Mouse (Mus musculus): ENCODE measurements around the gene Gatd1. TPM values are rescaled to one million over a fixed set of nuclear protein-coding genes. Genes with fewer than 3 reads are reported as not detected.
A peak's percentile ranks its signal among the peaks of the same experiment; 100 is the strongest.

Gene Gatd1
- polyA plus RNA-seq, 1 experiment from 2014 or later = 41.7 TPM

DNA sequence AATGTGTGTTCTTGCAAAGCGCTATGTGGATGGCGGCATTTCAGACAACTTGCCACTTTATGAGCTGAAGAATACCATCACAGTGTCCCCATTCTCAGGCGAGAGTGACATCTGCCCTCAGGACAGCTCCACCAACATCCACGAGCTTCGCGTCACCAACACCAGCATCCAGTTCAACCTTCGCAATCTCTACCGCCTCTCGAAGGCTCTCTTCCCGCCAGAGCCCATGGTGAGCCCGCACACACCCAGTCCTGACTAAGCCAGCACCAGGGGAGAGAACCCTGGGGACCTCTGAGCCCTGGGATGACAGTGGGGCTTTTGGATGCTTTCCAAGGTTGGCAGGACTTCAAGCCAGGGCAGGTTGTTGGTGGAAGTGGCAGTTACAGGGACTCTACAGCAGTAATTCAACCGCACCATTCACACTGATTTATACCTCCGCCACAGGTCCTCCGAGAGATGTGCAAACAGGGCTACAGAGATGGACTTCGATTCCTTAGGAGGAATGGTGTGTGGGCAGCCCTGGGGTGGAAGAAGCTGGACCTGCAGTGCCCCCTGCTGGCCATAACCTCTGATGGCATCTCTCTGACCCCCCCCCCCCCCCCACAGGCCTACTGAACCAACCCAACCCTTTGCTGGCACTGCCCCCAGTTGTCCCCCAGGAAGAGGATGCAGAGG lies 44.2 kb upstream of the Gatd1 start:
- peaks cover 30% of the 10 kb centered on the region for H3K27me3 ChIP-seq (replicated peaks; ENCODE audit: control insufficient read depth, insufficient read depth, low read length)
- H3K4me1 ChIP-seq (ENCODE audit: control insufficient read depth, insufficient read depth, low read length) = peaks cover 12% of the 10 kb centered on the region; the same call in 1 of the 2 replicates
- WGBS = 71% methylated on average over 15 of the region's 15 CpGs
- DNase-seq (ENCODE audit: low spot score) (no peak), ATAC-seq (no peak)
- no peak overlapping the region for H3K9ac ChIP-seq (ENCODE audit: low read length)
- H3K27ac ChIP-seq (ENCODE audit: low read depth, low read length) = no peak overlapping the region
- H3K9me3 ChIP-seq (replicated peaks; ENCODE audit: control insufficient read depth, low read length) = no peaks in the 10 kb centered on the region
- H3K4me3 ChIP-seq (ENCODE audit: low read depth, low read length) = no peak overlapping the region
- peaks cover 15% of the 10 kb centered on the region; the same call in 1 of the 2 replicates for H3K36me3 ChIP-seq (ENCODE audit: control insufficient read depth, insufficient read depth, low read length)
- H3K4me2 ChIP-seq (ENCODE audit: low read length) = no peak overlapping the region

DNA sequence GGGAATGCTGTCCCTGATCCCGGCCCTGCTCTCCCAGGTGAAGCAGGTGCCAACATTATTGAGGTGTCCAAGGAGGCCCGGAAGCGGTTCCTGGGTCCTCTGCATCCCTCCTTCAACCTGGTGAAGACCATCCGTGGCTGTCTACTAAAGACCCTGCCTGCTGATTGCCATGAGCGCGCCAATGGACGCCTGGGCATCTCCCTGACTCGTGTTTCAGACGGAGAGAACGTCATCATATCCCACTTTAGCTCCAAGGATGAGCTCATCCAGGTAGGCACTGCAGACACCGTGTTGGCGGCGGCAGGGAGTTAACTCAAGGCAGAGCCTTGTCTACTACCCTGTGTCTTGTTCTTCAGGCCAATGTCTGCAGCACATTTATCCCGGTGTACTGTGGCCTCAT lies 43.3 kb upstream of the Gatd1 start:
- Histone ChIP-seq H3K27ac (ENCODE audit: low read depth, low read length) (no peak overlapping the region), H3K9ac (ENCODE audit: low read length) (no peak overlapping the region)
- no peak for ATAC-seq

GRCm38 (mm10) chr7:141456739-141457138 lies 42.8 kb upstream of the Gatd1 start:
- peak overlapping the region; percentile 82; the same call in 1 of the 2 replicates for H3K4me2 ChIP-seq (ENCODE audit: low read length)

More for the DNA sequence above, 43.3 kb upstream of the Gatd1 start:
- no peak overlapping the region for H3K4me2 ChIP-seq (ENCODE audit: low read length)
- H3K9me3 ChIP-seq (replicated peaks; ENCODE audit: control insufficient read depth, low read length) = no peaks in the 10 kb centered on the region
- H3K27me3 ChIP-seq (replicated peaks; ENCODE audit: control insufficient read depth, insufficient read depth, low read length) = peaks cover 21% of the 10 kb centered on the region
- H3K36me3 ChIP-seq (ENCODE audit: control insufficient read depth, insufficient read depth, low read length) = peaks cover 20% of the 10 kb centered on the region; the same call in 1 of the 2 replicates
- 93% methylated on average over 14 of the region's 14 CpGs for WGBS
- H3K4me3 ChIP-seq (ENCODE audit: low read depth, low read length) = no peak overlapping the region
- H3K4me1 ChIP-seq (ENCODE audit: control insufficient read depth, insufficient read depth, low read length) = peaks cover 12% of the 10 kb centered on the region; the same call in 1 of the 2 replicates
- no peak for DNase-seq (ENCODE audit: low spot score)

GRCm38 (mm10) chr7:141455610-141456314 lies 41.8 kb upstream of the Gatd1 start:
- Histone ChIP-seq H3K27me3 (replicated peaks; ENCODE audit: control insufficient read depth, insufficient read depth, low read length) (peaks cover 7% of the 10 kb centered on the region), H3K27ac (ENCODE audit: low read depth, low read length) (peak overlapping the region; percentile 40; the same call in 1 of the 2 replicates), H3K4me1 (ENCODE audit: control insufficient read depth, insufficient read depth, low read length) (peaks cover 8% of the 10 kb centered on the region; the same call in 1 of the 2 replicates), H3K36me3 (ENCODE audit: control insufficient read depth, insufficient read depth, low read length) (peaks cover 35% of the 10 kb centered on the region), H3K4me3 (ENCODE audit: low read depth, low read length) (peak overlapping the region; percentile 55), H3K9me3 (replicated peaks; ENCODE audit: control insufficient read depth, low read length) (no peaks in the 10 kb centered on the region), H3K4me2 (ENCODE audit: low read length) (peak overlapping the region; percentile 82), H3K9ac (ENCODE audit: low read length) (peak overlapping the region; percentile 70)
- DNase-seq (ENCODE audit: low spot score) = peak; percentile 68
- peak; percentile 30 for ATAC-seq
- 3% methylated on average over 23 of the region's 23 CpGs for WGBS

More at GRCm38 (mm10) chr7:141456739-141457138, 42.8 kb upstream of the Gatd1 start:
- H3K27me3 ChIP-seq (replicated peaks; ENCODE audit: control insufficient read depth, insufficient read depth, low read length) = peaks cover 16% of the 10 kb centered on the region
- DNase-seq (ENCODE audit: low spot score) (no peak), ATAC-seq (no peak)
- H3K36me3 ChIP-seq (ENCODE audit: control insufficient read depth, insufficient read depth, low read length) = peaks cover 25% of the 10 kb centered on the region
- no peaks in the 10 kb centered on the region for H3K9me3 ChIP-seq (replicated peaks; ENCODE audit: control insufficient read depth, low read length)
- peaks cover 12% of the 10 kb centered on the region; the same call in 1 of the 2 replicates for H3K4me1 ChIP-seq (ENCODE audit: control insufficient read depth, insufficient read depth, low read length)
- no peak overlapping the region for H3K9ac ChIP-seq (ENCODE audit: low read length)
- WGBS = 90% methylated on average over 6 of the region's 6 CpGs
- no peak overlapping the region for H3K27ac ChIP-seq (ENCODE audit: low read depth, low read length)
- no peak overlapping the region for H3K4me3 ChIP-seq (ENCODE audit: low read depth, low read length)

- ATAC-seq = peak; percentile 84
- no peaks in the 10 kb centered on the region for H3K9me3 ChIP-seq (replicated peaks; ENCODE audit: control insufficient read depth, low read length)
Observed at GRCm38 (mm10) chr7:141454967-141455551, 41.1 kb upstream of the Gatd1 start, which contains the start of gene Pnpla2. TSS of gene Pnpla2 (plus strand) at chr7:141455198.

GRCm38 (mm10) chr7:141453636-141454035 lies 39.7 kb upstream of the Gatd1 start:
- H3K4me3 ChIP-seq (ENCODE audit: low read depth, low read length) = no peak overlapping the region
- no peak overlapping the region for H3K27ac ChIP-seq (ENCODE audit: low read depth, low read length)
- H3K4me2 ChIP-seq (ENCODE audit: low read length) = no peak overlapping the region
- H3K36me3 ChIP-seq (ENCODE audit: control insufficient read depth, insufficient read depth, low read length) = peaks cover 41% of the 10 kb centered on the region
- no peaks in the 10 kb centered on the region for H3K9me3 ChIP-seq (replicated peaks; ENCODE audit: control insufficient read depth, low read length)
- peaks cover 11% of the 10 kb centered on the region for H3K4me1 ChIP-seq (ENCODE audit: control insufficient read depth, insufficient read depth, low read length)
- ATAC-seq (no peak), DNase-seq (ENCODE audit: low spot score) (no peak)
- WGBS = 74% methylated on average over 2 of the region's 2 CpGs
- H3K27me3 ChIP-seq (replicated peaks; ENCODE audit: control insufficient read depth, insufficient read depth, low read length) = no peaks in the 10 kb centered on the region
- H3K9ac ChIP-seq (ENCODE audit: low read length) = no peak overlapping the region

More at GRCm38 (mm10) chr7:141454967-141455551, 41.1 kb upstream of the Gatd1 start, which contains the start of gene Pnpla2:
- Histone ChIP-seq H3K4me2 (ENCODE audit: low read length) (peak within 1 kb of the TSS; percentile 82), H3K9ac (ENCODE audit: low read length) (peak within 1 kb of the TSS; percentile 70), H3K27me3 (replicated peaks; ENCODE audit: control insufficient read depth, insufficient read depth, low read length) (0 out of 2 replicates have a peak, but pooled peaks cover 2% of the 10 kb centered on the region), H3K4me3 (ENCODE audit: low read depth, low read length) (peak within 1 kb of the TSS; percentile 55), H3K36me3 (ENCODE audit: control insufficient read depth, insufficient read depth, low read length) (peaks cover 38% of the 10 kb centered on the region), H3K4me1 (ENCODE audit: control insufficient read depth, insufficient read depth, low read length) (peaks cover 8% of the 10 kb centered on the region; the same call in 1 of the 2 replicates), H3K27ac (ENCODE audit: low read depth, low read length) (peak within 1 kb of the TSS; percentile 40; the same call in 1 of the 2 replicates)
- peak; percentile 86 for DNase-seq (ENCODE audit: low spot score)
- WGBS = under 1% methylated on average over 45 of the region's 45 CpGs

DNA sequence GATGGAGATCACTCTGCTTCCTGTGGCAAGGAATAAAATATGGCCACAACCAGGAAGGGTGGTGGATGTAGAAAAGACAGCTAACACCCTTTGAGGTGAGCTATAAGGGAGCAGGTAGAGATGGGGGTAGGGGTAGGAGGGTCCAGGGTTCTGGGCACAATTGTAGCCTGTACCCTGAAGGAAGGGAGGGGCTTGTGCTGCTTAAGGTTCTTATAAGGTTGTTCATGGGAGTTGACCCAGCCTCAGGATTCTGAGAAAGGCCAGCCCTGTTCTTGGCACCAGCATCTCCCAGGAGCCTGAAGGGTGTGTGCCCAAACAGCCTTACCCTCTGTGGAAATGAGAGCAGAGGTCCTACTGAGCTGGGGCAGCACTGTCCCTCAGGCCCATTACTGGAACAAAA lies 38.0 kb upstream of the Gatd1 start:
- no peak for DNase-seq (ENCODE audit: low spot score)
- Histone ChIP-seq H3K36me3 (ENCODE audit: control insufficient read depth, insufficient read depth, low read length) (peaks cover 36% of the 10 kb centered on the region), H3K27ac (ENCODE audit: low read depth, low read length) (no peak overlapping the region), H3K27me3 (replicated peaks; ENCODE audit: control insufficient read depth, insufficient read depth, low read length) (no peaks in the 10 kb centered on the region), H3K9ac (ENCODE audit: low read length) (no peak overlapping the region), H3K4me2 (ENCODE audit: low read length) (no peak overlapping the region), H3K9me3 (replicated peaks; ENCODE audit: control insufficient read depth, low read length) (no peaks in the 10 kb centered on the region), H3K4me3 (ENCODE audit: low read depth, low read length) (no peak overlapping the region), H3K4me1 (ENCODE audit: control insufficient read depth, insufficient read depth, low read length) (peaks cover 16% of the 10 kb centered on the region)
- ATAC-seq = no peak

- H3K9me3 ChIP-seq (replicated peaks; ENCODE audit: control insufficient read depth, low read length) = no peaks in the 10 kb centered on the region
- WGBS = under 1% methylated on average over 63 of the region's 63 CpGs
- DNase-seq (ENCODE audit: low spot score) (peak; percentile 97), ATAC-seq (peak; percentile 95)
- H3K36me3 ChIP-seq (ENCODE audit: control insufficient read depth, insufficient read depth, low read length) = peaks cover 32% of the 10 kb centered on the region
- H3K27me3 ChIP-seq (replicated peaks; ENCODE audit: control insufficient read depth, insufficient read depth, low read length) = 0 out of 2 replicates have a peak, but pooled peaks cover 2% of the 10 kb centered on the region
- H3K4me2 ChIP-seq (ENCODE audit: low read length) = peak within 1 kb of the TSS; percentile 87
- H3K27ac ChIP-seq (ENCODE audit: low read depth, low read length) = peak within 1 kb of the TSS; percentile 86
- H3K9ac ChIP-seq (ENCODE audit: low read length) = peak within 1 kb of the TSS; percentile 86
- H3K4me3 ChIP-seq (ENCODE audit: low read depth, low read length) = peak within 1 kb of the TSS; percentile 81
- H3K4me1 ChIP-seq (ENCODE audit: control insufficient read depth, insufficient read depth, low read length) = peaks cover 22% of the 10 kb centered on the region
Observed at GRCm38 (mm10) chr7:141447110-141447991, 33.4 kb upstream of the Gatd1 start, which contains the start of gene Rplp2. TSS of gene Rplp2 (plus strand) at chr7:141447370.

Measured in forebrain, embryonic 14.5 days (tissue).